Mouse (Mus musculus): Measurements from ENCODE around the gene Eif2s3x. TPM values are rescaled to one million over a fixed set of nuclear protein-coding genes. Genes with fewer than 3 reads are reported as not detected.

Eif2s3x gene
- polyA plus RNA-seq (2012; rRNA removed), result 72.2 and 109 TPM in 2 replicates

- Histone ChIP-seq H3K4me1 (ENCODE audit: control insufficient read depth, insufficient read depth, low read length) (no peaks in the 10 kb centered on the region), H3K27me3 (ENCODE audit: control insufficient read depth, insufficient read depth, low read length) (no peaks in the 10 kb centered on the region), H3K27ac (ENCODE audit: insufficient read depth, low read length) (peak within 1 kb of the TSS; percentile 95), H3K4me3 (replicated peaks; ENCODE audit: insufficient read depth, low read depth, low read length) (peak within 1 kb of the TSS; percentile 99)
- WGBS, result under 1% methylated on average over 52 of the region's 52 CpGs
- DNase-seq, result peak; percentile 86 to 95
- TF ChIP-seq POLR2A (IDR thresholded peaks at IDR 0.05; ENCODE audit: borderline replicate concordance, insufficient read depth, low read length) (peak; percentile 41; the same call in 1 of the 2 replicates), CTCF (IDR thresholded peaks at IDR 0.05; ENCODE audit: borderline replicate concordance, insufficient read depth, low read depth, low read length) (peak; percentile 61)
Measured at GRCm38 (mm10) chrX:94212597-94213321, at the start of gene Eif2s3x. Gene Eif2s3x, minus strand, starts transcription at chrX:94212862.

GRCm38 (mm10) chrX:94235601-94236000 is 22.9 kb upstream of the Eif2s3x start:
- TF ChIP-seq CTCF (IDR thresholded peaks at IDR 0.05; ENCODE audit: borderline replicate concordance, insufficient read depth, low read depth, low read length) (no peak), POLR2A (IDR thresholded peaks at IDR 0.05; ENCODE audit: borderline replicate concordance, insufficient read depth, low read length) (no peak)
- Histone ChIP-seq H3K4me1 (ENCODE audit: control insufficient read depth, insufficient read depth, low read length) (no peaks in the 10 kb centered on the region), H3K4me3 (replicated peaks; ENCODE audit: insufficient read depth, low read depth, low read length) (peak overlapping the region; percentile 79), H3K27ac (ENCODE audit: insufficient read depth, low read length) (no peak overlapping the region), H3K27me3 (ENCODE audit: control insufficient read depth, insufficient read depth, low read length) (no peaks in the 10 kb centered on the region)
- WGBS, result 10% methylated on average over 12 of the region's 12 CpGs
- DNase-seq, result peak; percentile 9 to 17

- peak overlapping the region; percentile 79 for H3K4me3 ChIP-seq (replicated peaks; ENCODE audit: insufficient read depth, low read depth, low read length)
- TF ChIP-seq CTCF (IDR thresholded peaks at IDR 0.05; ENCODE audit: borderline replicate concordance, insufficient read depth, low read depth, low read length) (no peak), POLR2A (IDR thresholded peaks at IDR 0.05; ENCODE audit: borderline replicate concordance, insufficient read depth, low read length) (no peak)
- H3K27ac ChIP-seq (ENCODE audit: insufficient read depth, low read length), result peak overlapping the region; percentile 95
- H3K4me1 ChIP-seq (ENCODE audit: control insufficient read depth, insufficient read depth, low read length), result no peaks in the 10 kb centered on the region
- H3K27me3 ChIP-seq (ENCODE audit: control insufficient read depth, insufficient read depth, low read length), result no peaks in the 10 kb centered on the region
- 5% methylated on average over 35 of the region's 35 CpGs for WGBS
- DNase-seq, result peak in 1 of 2 experiments; percentile 27
Measured at GRCm38 (mm10) chrX:94235190-94235555, 22.5 kb upstream of the Eif2s3x start.

- TF ChIP-seq POLR2A (IDR thresholded peaks at IDR 0.05; ENCODE audit: borderline replicate concordance, insufficient read depth, low read length) (peak; percentile 49; the same call in 1 of the 2 replicates), CTCF (IDR thresholded peaks at IDR 0.05; ENCODE audit: borderline replicate concordance, insufficient read depth, low read depth, low read length) (no peak)
- Histone ChIP-seq H3K4me3 (replicated peaks; ENCODE audit: insufficient read depth, low read depth, low read length) (peak within 1 kb of the TSS; percentile 79), H3K4me1 (ENCODE audit: control insufficient read depth, insufficient read depth, low read length) (no peaks in the 10 kb centered on the region), H3K27me3 (ENCODE audit: control insufficient read depth, insufficient read depth, low read length) (no peaks in the 10 kb centered on the region), H3K27ac (ENCODE audit: insufficient read depth, low read length) (peak within 1 kb of the TSS; percentile 95)
- 2% methylated on average over 46 of the region's 70 CpGs for WGBS
- DNase-seq, result peak; percentile 77 to 85
Measured at GRCm38 (mm10) chrX:94234532-94235189, 22.0 kb upstream of the Eif2s3x start, which contains the start of gene Klhl15. Gene Klhl15, plus strand, starts transcription at chrX:94234599.

GRCm38 (mm10) chrX:94233936-94234531 is 21.4 kb upstream of the Eif2s3x start:
- no peak for TF ChIP-seq CTCF (IDR thresholded peaks at IDR 0.05; ENCODE audit: borderline replicate concordance, insufficient read depth, low read depth, low read length)
- TF ChIP-seq POLR2A (IDR thresholded peaks at IDR 0.05; ENCODE audit: borderline replicate concordance, insufficient read depth, low read length), result no peak
- WGBS, result 7% methylated on average over 21 of the region's 25 CpGs
- peak overlapping the region; percentile 79 for H3K4me3 ChIP-seq (replicated peaks; ENCODE audit: insufficient read depth, low read depth, low read length)
- H3K4me1 ChIP-seq (ENCODE audit: control insufficient read depth, insufficient read depth, low read length), result no peaks in the 10 kb centered on the region
- H3K27me3 ChIP-seq (ENCODE audit: control insufficient read depth, insufficient read depth, low read length), result no peaks in the 10 kb centered on the region
- H3K27ac ChIP-seq (ENCODE audit: insufficient read depth, low read length), result peak overlapping the region; percentile 95
- no peak for DNase-seq

- Histone ChIP-seq H3K4me1 (ENCODE audit: control insufficient read depth, insufficient read depth, low read length) (no peaks in the 10 kb centered on the region), H3K4me3 (replicated peaks; ENCODE audit: insufficient read depth, low read depth, low read length) (no peak overlapping the region), H3K27me3 (ENCODE audit: control insufficient read depth, insufficient read depth, low read length) (no peaks in the 10 kb centered on the region), H3K27ac (ENCODE audit: insufficient read depth, low read length) (no peak overlapping the region)
- WGBS, result 34% methylated on average over 5 of the region's 5 CpGs
- DNase-seq, result no peak
- no peak for TF ChIP-seq CTCF (IDR thresholded peaks at IDR 0.05; ENCODE audit: borderline replicate concordance, insufficient read depth, low read depth, low read length)
- TF ChIP-seq POLR2A (IDR thresholded peaks at IDR 0.05; ENCODE audit: borderline replicate concordance, insufficient read depth, low read length), result no peak
Measured at GRCm38 (mm10) chrX:94233432-94233831, 20.8 kb upstream of the Eif2s3x start.

- WGBS, result 2% methylated on average over 7 of the region's 7 CpGs
- DNase-seq, result no peak
- H3K27ac ChIP-seq (ENCODE audit: insufficient read depth, low read length), result peak overlapping the region; percentile 39; the same call in 1 of the 2 replicates
Measured at GRCm38 (mm10) chrX:94213384-94213783, 722 bp upstream of the Eif2s3x start.

More at GRCm38 (mm10) chrX:94213384-94213783, 722 bp upstream of the Eif2s3x start:
- H3K4me3 ChIP-seq (replicated peaks; ENCODE audit: insufficient read depth, low read depth, low read length), result peak overlapping the region; percentile 99
- H3K27me3 ChIP-seq (ENCODE audit: control insufficient read depth, insufficient read depth, low read length), result no peaks in the 10 kb centered on the region
- H3K4me1 ChIP-seq (ENCODE audit: control insufficient read depth, insufficient read depth, low read length), result no peaks in the 10 kb centered on the region
- TF ChIP-seq POLR2A (IDR thresholded peaks at IDR 0.05; ENCODE audit: borderline replicate concordance, insufficient read depth, low read length), result no peak
- no peak for TF ChIP-seq CTCF (IDR thresholded peaks at IDR 0.05; ENCODE audit: borderline replicate concordance, insufficient read depth, low read depth, low read length)
